Mouse (Mus musculus): ENCODE results near the gene Crebl2.

GRCm38 (mm10) chr6:134886475-134886874 is 56.5 kb downstream of the Crebl2 start:
- TF ChIP-seq CTCF (IDR thresholded peaks at IDR 0.05; ENCODE audit: extremely low read depth, insufficient read length, insufficient replicate concordance, low read depth, low read length) (no peak), POLR2A (IDR thresholded peaks at IDR 0.05; ENCODE audit: low read depth, low read length) (no peak)
